Mouse (Mus musculus): ENCODE measurements at regions not wholly inside any gene's neighbourhood (a gene's known extent, or its start where the extent isn't known, plus 50 kb on each side); places are given as distances from the start of the nearest gene placed in this dataset.

DNA sequence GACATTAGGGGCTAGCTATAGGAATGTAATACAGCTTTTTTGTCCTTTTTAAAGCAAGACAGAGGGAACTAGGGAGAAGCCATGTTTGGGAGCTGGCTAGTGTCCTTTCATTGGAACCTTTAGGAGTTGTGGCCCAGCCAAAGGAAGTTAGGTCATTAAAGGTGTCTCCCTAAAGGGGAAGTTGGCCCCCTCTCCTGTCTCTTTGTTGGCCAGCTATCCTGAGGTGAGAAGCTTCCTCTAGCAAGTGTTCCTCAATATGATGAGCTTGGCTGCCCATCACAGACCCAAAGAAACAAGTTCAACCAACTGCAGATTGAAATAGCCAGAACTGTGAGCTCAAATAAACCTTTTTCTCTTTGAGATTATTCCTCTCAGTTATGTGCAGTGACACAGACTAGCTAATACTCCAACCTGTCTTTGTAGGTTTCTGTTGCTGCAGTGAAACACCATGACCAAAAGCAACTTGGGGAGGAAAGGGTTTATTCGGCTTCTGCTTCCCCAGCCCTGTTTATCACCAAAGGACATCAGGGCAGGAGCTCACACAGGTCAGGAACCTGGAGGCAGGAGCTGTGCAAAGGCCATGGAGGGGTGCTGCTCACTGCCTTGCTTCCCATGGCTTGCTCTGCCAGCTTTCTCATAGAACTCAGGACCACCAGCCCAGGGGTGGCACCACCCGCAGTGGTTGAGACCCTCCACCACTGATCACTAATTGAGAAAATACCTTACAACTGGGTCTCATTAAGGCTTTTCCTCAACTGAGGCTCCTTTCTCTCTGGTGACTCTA lies 94.0 kb upstream of the Ccn6 start:
- DNase-seq: no peak
- intact Hi-C loops (cut with DNase I): no loop called here
- Histone ChIP-seq H3K9ac (ENCODE audit: low read depth, low read length) (no peak overlapping the region), H3K36me3 (ENCODE audit: control insufficient read depth, insufficient read depth, low read length) (no peaks in the 10 kb centered on the region), H3K4me3 (no peak overlapping the region), H3K27ac (no peak overlapping the region), H3K4me1 (ENCODE audit: control insufficient read depth, insufficient read depth, low read length) (peaks cover 5% of the 10 kb centered on the region), H3K79me2 (replicated peaks; ENCODE audit: control insufficient read depth, insufficient read depth, low read length) (no peaks in the 10 kb centered on the region), H3K27me3 (ENCODE audit: control insufficient read depth, insufficient read depth, low read length) (no peaks in the 10 kb centered on the region)
- TF ChIP-seq EP300 (IDR thresholded peaks at IDR 0.05; ENCODE audit: insufficient read depth, low read depth, low read length) (no peak), POLR2A (IDR thresholded peaks at IDR 0.05; ENCODE audit: insufficient read depth, low read depth, low read length) (no peak), CTCF (IDR thresholded peaks at IDR 0.05) (no peak)
- 89% methylated on average over 2 of the region's 2 CpGs for WGBS

DNA sequence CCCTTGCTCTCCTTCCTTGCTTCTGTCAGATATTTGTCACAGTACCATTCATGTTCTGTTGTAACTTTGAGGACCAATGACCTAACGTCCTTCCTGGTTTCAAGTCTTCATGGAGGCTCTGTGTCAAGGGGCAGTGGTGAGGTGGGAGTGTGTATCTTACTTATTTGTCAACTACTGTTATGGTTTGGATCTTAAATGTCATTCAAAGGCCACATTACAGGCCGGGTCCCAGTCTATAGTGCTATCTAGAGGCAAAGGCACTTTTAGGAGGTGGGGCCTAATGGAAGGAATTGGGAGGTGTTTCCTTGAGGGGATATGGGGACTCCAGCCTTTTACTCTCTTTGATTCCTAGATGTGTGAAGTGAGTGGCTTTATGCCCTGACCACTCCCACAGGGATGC lies 91.0 kb upstream of the Ccn6 start:
- intact Hi-C loops (cut with DNase I): no loop called here
- no peak overlapping the region for H3K27ac ChIP-seq

DNA sequence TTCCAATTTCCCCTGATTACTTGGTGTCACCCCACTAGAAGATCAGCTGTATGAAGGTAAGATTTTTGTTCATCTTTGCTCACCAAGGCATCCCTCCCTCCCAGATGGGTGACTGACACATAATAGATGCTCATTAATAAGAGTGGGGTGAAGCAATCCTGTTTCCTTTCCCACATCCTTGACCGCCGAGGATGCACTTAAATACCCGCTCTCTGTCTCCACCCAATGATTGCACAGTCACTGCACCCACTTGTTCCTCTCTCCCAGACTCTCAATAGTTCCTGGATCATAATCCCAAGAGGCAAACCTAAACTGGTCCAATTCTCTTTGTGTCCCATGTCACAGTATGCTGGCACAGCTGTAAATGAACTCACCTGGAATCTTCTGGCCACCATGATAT lies 86.4 kb upstream of the Ccn6 start:
- Histone ChIP-seq H3K36me3 (ENCODE audit: control insufficient read depth, insufficient read depth, low read length) (no peaks in the 10 kb centered on the region), H3K4me3 (no peak overlapping the region), H3K27me3 (ENCODE audit: control insufficient read depth, insufficient read depth, low read length) (no peaks in the 10 kb centered on the region), H3K79me2 (replicated peaks; ENCODE audit: control insufficient read depth, insufficient read depth, low read length) (no peaks in the 10 kb centered on the region), H3K9ac (ENCODE audit: low read depth, low read length) (no peak overlapping the region), H3K4me1 (ENCODE audit: control insufficient read depth, insufficient read depth, low read length) (no peaks in the 10 kb centered on the region), H3K27ac (no peak overlapping the region)
- TF ChIP-seq CTCF (IDR thresholded peaks at IDR 0.05) (no peak), EP300 (IDR thresholded peaks at IDR 0.05; ENCODE audit: insufficient read depth, low read depth, low read length) (no peak), POLR2A (IDR thresholded peaks at IDR 0.05; ENCODE audit: insufficient read depth, low read depth, low read length) (no peak)
- intact Hi-C loops (cut with DNase I): no loop called here
- DNase-seq: peak in 1 of 2 experiments; percentile 4
- WGBS: 66% methylated on average over 3 of the region's 3 CpGs

More for the DNA sequence above, 91.0 kb upstream of the Ccn6 start:
- Histone ChIP-seq H3K4me1 (ENCODE audit: control insufficient read depth, insufficient read depth, low read length) (peaks cover 1% of the 10 kb centered on the region; the same call in 1 of the 2 replicates), H3K36me3 (ENCODE audit: control insufficient read depth, insufficient read depth, low read length) (no peaks in the 10 kb centered on the region), H3K9ac (ENCODE audit: low read depth, low read length) (no peak overlapping the region), H3K79me2 (replicated peaks; ENCODE audit: control insufficient read depth, insufficient read depth, low read length) (no peaks in the 10 kb centered on the region), H3K4me3 (no peak overlapping the region), H3K27me3 (ENCODE audit: control insufficient read depth, insufficient read depth, low read length) (no peaks in the 10 kb centered on the region)
- 86% methylated on average over 2 of the region's 2 CpGs for WGBS
- DNase-seq: no peak
- TF ChIP-seq EP300 (IDR thresholded peaks at IDR 0.05; ENCODE audit: insufficient read depth, low read depth, low read length) (no peak), CTCF (IDR thresholded peaks at IDR 0.05) (no peak), POLR2A (IDR thresholded peaks at IDR 0.05; ENCODE audit: insufficient read depth, low read depth, low read length) (no peak)

DNA sequence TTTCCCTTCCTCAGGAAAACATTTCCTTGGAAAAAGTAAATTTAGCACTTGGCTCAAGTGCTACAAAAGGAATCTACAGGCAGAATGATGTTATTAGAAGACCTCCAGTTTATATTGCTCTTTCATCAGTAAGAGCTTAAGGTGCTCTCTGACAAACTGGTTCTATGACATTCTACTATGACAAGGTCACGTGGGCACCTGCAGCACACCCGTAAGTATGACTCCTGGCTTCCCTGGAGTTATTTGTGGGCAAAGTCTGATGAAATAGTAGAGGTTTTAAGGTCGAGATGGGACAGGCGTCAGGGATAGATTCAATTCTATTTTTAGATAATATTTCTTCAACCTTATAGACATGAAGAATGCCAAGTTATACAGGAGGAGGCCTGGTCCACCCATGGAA lies 84.9 kb upstream of the Ccn6 start:
- Histone ChIP-seq H3K9ac (ENCODE audit: low read depth, low read length) (no peak overlapping the region), H3K79me2 (replicated peaks; ENCODE audit: control insufficient read depth, insufficient read depth, low read length) (no peaks in the 10 kb centered on the region), H3K4me3 (no peak overlapping the region), H3K27me3 (ENCODE audit: control insufficient read depth, insufficient read depth, low read length) (no peaks in the 10 kb centered on the region), H3K27ac (no peak overlapping the region), H3K36me3 (ENCODE audit: control insufficient read depth, insufficient read depth, low read length) (no peaks in the 10 kb centered on the region), H3K4me1 (ENCODE audit: control insufficient read depth, insufficient read depth, low read length) (no peaks in the 10 kb centered on the region)
- no peak for DNase-seq
- TF ChIP-seq EP300 (IDR thresholded peaks at IDR 0.05; ENCODE audit: insufficient read depth, low read depth, low read length) (no peak), CTCF (IDR thresholded peaks at IDR 0.05) (no peak), POLR2A (IDR thresholded peaks at IDR 0.05; ENCODE audit: insufficient read depth, low read depth, low read length) (no peak)
- intact Hi-C loops (cut with DNase I): no loop called here
- WGBS: 80% methylated on average over 4 of the region's 4 CpGs

DNA sequence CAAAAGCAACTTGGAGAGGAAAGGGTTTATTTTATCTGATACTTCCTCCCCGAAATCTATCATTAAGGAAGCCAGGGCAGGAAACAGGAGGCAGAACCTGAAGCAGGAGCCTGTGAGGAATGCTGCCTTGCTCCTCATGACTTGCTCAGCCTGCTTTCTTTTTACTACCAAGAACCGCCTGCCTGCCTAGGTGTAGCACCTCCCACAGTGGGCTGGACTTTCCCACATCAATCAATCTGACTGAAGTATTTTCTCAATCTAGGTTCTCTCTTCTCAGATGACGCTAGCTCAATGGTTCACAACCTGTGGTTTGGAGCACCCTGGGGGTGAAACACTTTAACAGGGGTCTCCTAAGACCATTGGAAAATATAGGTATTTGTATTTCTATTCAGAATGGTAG lies 83.4 kb upstream of the Ccn6 start:
- H3K9ac ChIP-seq (ENCODE audit: low read depth, low read length): no peak overlapping the region
- no peaks in the 10 kb centered on the region for H3K4me1 ChIP-seq (ENCODE audit: control insufficient read depth, insufficient read depth, low read length)
- no peak for DNase-seq
- H3K79me2 ChIP-seq (replicated peaks; ENCODE audit: control insufficient read depth, insufficient read depth, low read length): no peaks in the 10 kb centered on the region
- H3K4me3 ChIP-seq: no peak overlapping the region
- no peak for TF ChIP-seq CTCF (IDR thresholded peaks at IDR 0.05)
- no peak for TF ChIP-seq POLR2A (IDR thresholded peaks at IDR 0.05; ENCODE audit: insufficient read depth, low read depth, low read length)
- TF ChIP-seq EP300 (IDR thresholded peaks at IDR 0.05; ENCODE audit: insufficient read depth, low read depth, low read length): no peak
- no peaks in the 10 kb centered on the region for H3K27me3 ChIP-seq (ENCODE audit: control insufficient read depth, insufficient read depth, low read length)
- no peaks in the 10 kb centered on the region for H3K36me3 ChIP-seq (ENCODE audit: control insufficient read depth, insufficient read depth, low read length)
- intact Hi-C loops (cut with DNase I): no loop called here
- H3K27ac ChIP-seq: no peak overlapping the region
- WGBS: 69% methylated on average over 3 of the region's 3 CpGs

DNA sequence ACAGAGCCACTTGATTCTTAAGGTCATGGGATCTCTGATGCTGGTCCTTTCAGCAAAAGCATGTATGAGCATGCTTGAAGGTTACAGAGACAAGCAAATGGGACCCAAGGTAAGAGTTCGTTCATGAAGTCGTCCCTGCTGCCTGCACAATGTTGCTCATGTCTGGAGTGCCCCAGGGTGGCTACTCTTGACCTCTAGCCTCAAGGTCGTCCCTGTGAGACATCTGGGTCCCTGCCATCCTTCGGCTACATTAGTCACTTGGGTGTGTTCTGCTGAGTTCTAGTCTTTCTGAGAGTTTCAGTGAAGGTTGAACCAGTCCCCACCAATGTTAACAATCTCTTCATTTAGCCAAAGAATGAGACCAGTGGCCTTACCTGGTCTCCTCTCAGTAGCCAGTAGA lies 81.5 kb upstream of the Ccn6 start:
- Histone ChIP-seq H3K36me3 (ENCODE audit: control insufficient read depth, insufficient read depth, low read length) (no peaks in the 10 kb centered on the region), H3K27me3 (ENCODE audit: control insufficient read depth, insufficient read depth, low read length) (no peaks in the 10 kb centered on the region), H3K27ac (no peak overlapping the region), H3K9ac (ENCODE audit: low read depth, low read length) (no peak overlapping the region), H3K4me1 (ENCODE audit: control insufficient read depth, insufficient read depth, low read length) (no peaks in the 10 kb centered on the region), H3K4me3 (no peak overlapping the region), H3K79me2 (replicated peaks; ENCODE audit: control insufficient read depth, insufficient read depth, low read length) (no peaks in the 10 kb centered on the region)
- no peak for DNase-seq
- intact Hi-C loops (cut with DNase I): no loop called here
- 72% methylated on average over 4 of the region's 4 CpGs for WGBS
- no peak for TF ChIP-seq POLR2A (IDR thresholded peaks at IDR 0.05; ENCODE audit: insufficient read depth, low read depth, low read length)
- TF ChIP-seq CTCF (IDR thresholded peaks at IDR 0.05): no peak
- no peak for TF ChIP-seq EP300 (IDR thresholded peaks at IDR 0.05; ENCODE audit: insufficient read depth, low read depth, low read length)
